Mouse (Mus musculus) hindbrain, embryonic 14.5 days (tissue): Measurements from ENCODE around the gene Ccdc182. TPM values are rescaled to one million over a fixed set of nuclear protein-coding genes. Genes with fewer than 3 reads are reported as not detected.
A peak's percentile ranks its signal among the peaks of the same experiment; 100 is the strongest.

Source experiments
- ATAC-seq: fragments of 200-750 bp; cut with Nextera tagmentation; 2 replicates; pipeline ENCODE4 v1.8.0; 2017; ENCODE audit warnings: moderate number of reproducible peaks, mild to moderate bottlenecking, moderate TSS enrichment, moderate library complexity; ENCODE audit not compliant: low FRiP score
- DNase-seq: peaks from one replicate; pipeline ENCODE4 v3.0.0-alpha.2; 2015; ENCODE audit warnings: low spot score
- H3K27ac ChIP-seq: fragments of 300-500 bp; sonication (generic); 2 replicates; pipeline ENCODE4 v1.5.1; 2014; ENCODE audit warnings: mild to moderate bottlenecking, moderate library complexity
- H3K27me3 ChIP-seq: fragments of 300-500 bp; sonication (generic); 2 replicates; pipeline ENCODE4 v1.6.1; 2014; ENCODE audit warnings: mild to moderate bottlenecking, low read length, mixed read lengths; ENCODE audit not compliant: control insufficient read depth, insufficient read depth
- H3K36me3 ChIP-seq: fragments of 300-500 bp; sonication (generic); replicated peaks from 2 replicates; pipeline ENCODE4 v1.6.1; 2014; ENCODE audit not compliant: control insufficient read depth, insufficient read depth
- H3K4me1 ChIP-seq: fragments of 300-500 bp; sonication (generic); replicated peaks from 2 replicates; pipeline ENCODE4 v1.6.1; 2014; ENCODE audit warnings: antibody characterized with exemption, low read length, mixed read lengths; ENCODE audit not compliant: control insufficient read depth, insufficient read depth
- H3K4me2 ChIP-seq: fragments of 300-500 bp; sonication (generic); replicated peaks from 2 replicates; pipeline ENCODE4 v1.6.1; 2014; ENCODE audit warnings: mild to moderate bottlenecking, moderate library complexity
- H3K4me3 ChIP-seq: fragments of 300-500 bp; sonication (generic); replicated peaks from 2 replicates; pipeline ENCODE4 v1.5.1; 2014; ENCODE audit warnings: mild to moderate bottlenecking, low read length
- H3K9ac ChIP-seq: fragments of 300-500 bp; sonication (generic); 2 replicates; pipeline ENCODE4 v1.6.1; 2014
- H3K9me3 ChIP-seq: fragments of 300-500 bp; sonication (generic); 2 replicates; pipeline ENCODE4 v1.6.1; 2016; ENCODE audit warnings: low read length; ENCODE audit not compliant: control insufficient read depth
- WGBS: fragments of 180-500 bp; shearing (Covaris S2); extraction: QIAGEN DNeasy Blood & Tissue Kit; methylation state at CpG from one replicate; pipeline ENCODE4 v1.1.7; 2014; 5-methylcytosine and 5-hydroxymethylcytosine counted together
- polyA plus RNA-seq: library from polyadenylated mRNA; unstranded; fragments of >200 nt; fragmentation: Nextera tagmentation; extraction: Ambion mirVana; gene quantifications from 2 replicates; pipeline ENCODE4 v1.2.1, GENCODE M21; 2014

Gene Ccdc182
- polyA plus RNA-seq, 1 experiment from 2014 or later: 0.37 TPM

- Histone ChIP-seq H3K27ac (peak overlapping the region; percentile 89), H3K9ac (no peak overlapping the region; the same call in 1 of the 2 replicates), H3K9me3 (no peaks in the 10 kb centered on the region), H3K4me2 (no peak overlapping the region), H3K4me1 (peaks cover 45% of the 10 kb centered on the region), H3K4me3 (no peak overlapping the region), H3K27me3 (no peaks in the 10 kb centered on the region), H3K36me3 (no peaks in the 10 kb centered on the region)
- DNase-seq: peak; percentile 79
- WGBS: 14% methylated on average over 19 of the region's 19 CpGs
- peak; percentile 42; the same call in 1 of the 2 replicates for ATAC-seq
Measured at GRCm38 (mm10) chr11:88276534-88277308, 17.1 kb upstream of the Ccdc182 start.

- WGBS: 25% methylated on average over 4 of the region's 4 CpGs
- peak overlapping the region; percentile 65 for H3K27ac ChIP-seq
- 0 out of 2 replicates have a peak, but pooled peaks cover 4% of the 10 kb centered on the region for H3K9me3 ChIP-seq
- H3K4me3 ChIP-seq: no peak overlapping the region
- no peaks in the 10 kb centered on the region for H3K36me3 ChIP-seq
- no peak overlapping the region for H3K9ac ChIP-seq
- H3K27me3 ChIP-seq: no peaks in the 10 kb centered on the region
- DNase-seq (no peak), ATAC-seq (no peak)
- no peak overlapping the region for H3K4me2 ChIP-seq
- H3K4me1 ChIP-seq: peaks cover 42% of the 10 kb centered on the region
Measured at GRCm38 (mm10) chr11:88279006-88279405, 14.9 kb upstream of the Ccdc182 start.

DNA sequence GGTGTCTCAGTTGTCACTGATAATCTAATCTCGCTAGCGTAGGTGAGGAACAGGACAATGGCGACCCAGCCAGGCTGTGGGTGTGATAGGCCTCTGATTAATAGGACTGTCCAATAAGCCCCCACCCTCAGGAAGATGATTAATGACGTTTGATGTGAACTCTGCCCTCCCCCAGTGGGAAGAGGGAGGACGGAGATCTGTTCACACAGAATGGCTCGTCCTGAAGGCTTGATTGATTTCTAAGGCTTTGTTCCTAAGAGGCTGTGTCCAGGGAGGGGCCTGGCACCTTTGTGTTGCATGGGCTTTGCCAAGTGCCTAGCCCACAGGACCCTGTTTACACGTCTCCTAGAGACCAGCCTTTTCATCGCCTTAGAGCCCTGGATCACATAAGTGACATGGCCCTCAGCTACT is 13.4 kb upstream of the Ccdc182 start:
- peaks cover 28% of the 10 kb centered on the region for H3K4me1 ChIP-seq
- H3K36me3 ChIP-seq: no peaks in the 10 kb centered on the region
- 11% methylated on average over 8 of the region's 8 CpGs for WGBS
- ATAC-seq: peak; percentile 79; the same call in 1 of the 2 replicates
- no peak for DNase-seq
- no peak overlapping the region for H3K4me3 ChIP-seq
- H3K9ac ChIP-seq: no peak overlapping the region
- no peak overlapping the region for H3K4me2 ChIP-seq
- 0 out of 2 replicates have a peak, but pooled peaks cover 4% of the 10 kb centered on the region for H3K9me3 ChIP-seq
- peak overlapping the region; percentile 72 for H3K27ac ChIP-seq
- H3K27me3 ChIP-seq: no peaks in the 10 kb centered on the region

GRCm38 (mm10) chr11:88281428-88282119 is 12.3 kb upstream of the Ccdc182 start:
- 45% methylated on average over 8 of the region's 8 CpGs for WGBS
- Histone ChIP-seq H3K4me3 (no peak overlapping the region), H3K4me1 (peaks cover 16% of the 10 kb centered on the region; the same call in 1 of the 2 replicates), H3K9me3 (0 out of 2 replicates have a peak, but pooled peaks cover 4% of the 10 kb centered on the region), H3K4me2 (no peak overlapping the region), H3K9ac (no peak overlapping the region), H3K36me3 (no peaks in the 10 kb centered on the region), H3K27ac (peak overlapping the region; percentile 72), H3K27me3 (no peaks in the 10 kb centered on the region)
- DNase-seq: no peak
- ATAC-seq: no peak

DNA sequence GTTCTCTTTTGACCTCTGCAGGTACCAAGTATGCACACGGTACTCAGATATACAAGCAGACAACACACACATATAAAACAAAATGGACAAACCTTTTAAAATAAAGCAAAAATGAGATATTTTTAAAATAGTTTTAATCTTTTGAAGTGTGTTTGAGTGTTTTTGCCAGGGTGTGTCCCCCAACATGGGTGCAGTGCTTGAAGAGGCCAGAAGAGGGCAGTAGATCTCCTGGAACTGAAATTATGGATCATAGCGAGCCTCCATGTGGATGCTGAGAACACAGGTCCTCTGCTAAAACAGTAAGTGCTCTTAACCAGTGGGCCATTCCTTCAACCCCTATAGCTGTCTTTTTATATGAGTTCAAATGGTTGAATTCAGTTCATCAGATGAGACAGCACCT is 11.3 kb upstream of the Ccdc182 start:
- no peak overlapping the region for H3K4me3 ChIP-seq
- 0 out of 2 replicates have a peak, but pooled peaks cover 4% of the 10 kb centered on the region for H3K9me3 ChIP-seq
- H3K27ac ChIP-seq: no peak overlapping the region
- DNase-seq (no peak), ATAC-seq (no peak)
- H3K4me1 ChIP-seq: peaks cover 11% of the 10 kb centered on the region; the same call in 1 of the 2 replicates
- H3K27me3 ChIP-seq: no peaks in the 10 kb centered on the region
- no peak overlapping the region for H3K9ac ChIP-seq
- H3K4me2 ChIP-seq: no peak overlapping the region
- WGBS: 98% methylated on average over 2 of the region's 2 CpGs
- H3K36me3 ChIP-seq: no peaks in the 10 kb centered on the region

- peak overlapping the region; percentile 49; the same call in 1 of the 2 replicates for H3K27ac ChIP-seq
- no peak overlapping the region for H3K4me3 ChIP-seq
- no peak for ATAC-seq
- no peak overlapping the region for H3K9ac ChIP-seq
- H3K9me3 ChIP-seq: 0 out of 2 replicates have a peak, but pooled peaks cover 4% of the 10 kb centered on the region
- no peaks in the 10 kb centered on the region for H3K36me3 ChIP-seq
- no peak overlapping the region for H3K4me2 ChIP-seq
- peaks cover 13% of the 10 kb centered on the region; the same call in 1 of the 2 replicates for H3K4me1 ChIP-seq
- no peaks in the 10 kb centered on the region for H3K27me3 ChIP-seq
- DNase-seq: no peak
- WGBS: 48% methylated on average over 8 of the region's 8 CpGs
Measured at GRCm38 (mm10) chr11:88286019-88286418, 7.8 kb upstream of the Ccdc182 start.

- peak overlapping the region; percentile 58 for H3K27ac ChIP-seq
- H3K4me3 ChIP-seq: no peak overlapping the region
- 22% methylated on average over 11 of the region's 11 CpGs for WGBS
- H3K27me3 ChIP-seq: no peaks in the 10 kb centered on the region
- H3K36me3 ChIP-seq: no peaks in the 10 kb centered on the region
- no peaks in the 10 kb centered on the region for H3K9me3 ChIP-seq
- DNase-seq (no peak), ATAC-seq (peak; percentile 70)
- no peak overlapping the region for H3K9ac ChIP-seq
- H3K4me2 ChIP-seq: no peak overlapping the region
- H3K4me1 ChIP-seq: peaks cover 21% of the 10 kb centered on the region; the same call in 1 of the 2 replicates
Measured at GRCm38 (mm10) chr11:88288400-88288799, 5.5 kb upstream of the Ccdc182 start.

GRCm38 (mm10) chr11:88288805-88289340 is 5.0 kb upstream of the Ccdc182 start:
- Histone ChIP-seq H3K4me2 (no peak overlapping the region), H3K27me3 (no peaks in the 10 kb centered on the region), H3K4me1 (peaks cover 26% of the 10 kb centered on the region; the same call in 1 of the 2 replicates), H3K27ac (peak overlapping the region; percentile 58), H3K9ac (no peak overlapping the region), H3K9me3 (no peaks in the 10 kb centered on the region), H3K4me3 (no peak overlapping the region), H3K36me3 (no peaks in the 10 kb centered on the region)
- ATAC-seq: peak; percentile 66
- no peak for DNase-seq
- WGBS: 25% methylated on average over 12 of the region's 12 CpGs

DNA sequence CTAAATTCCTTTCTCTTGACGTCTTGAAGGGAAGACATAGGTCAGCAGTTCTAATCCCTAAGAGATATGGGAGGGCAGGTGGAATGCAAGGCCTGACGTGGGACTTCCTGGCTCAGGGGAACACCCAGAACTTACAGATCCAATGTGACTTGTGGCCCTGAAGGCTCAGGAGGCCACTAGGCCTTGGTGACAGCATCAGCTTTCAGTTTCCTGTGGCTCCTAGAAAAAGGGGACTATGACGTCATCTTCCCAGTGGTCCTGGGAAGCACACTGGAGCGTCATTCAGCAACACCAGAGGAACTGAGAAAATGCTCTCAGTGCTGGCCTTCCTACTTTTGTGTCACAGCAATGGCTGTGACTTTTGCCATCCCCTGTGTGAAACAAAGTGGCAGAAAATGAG is 2.6 kb upstream of the Ccdc182 start:
- Histone ChIP-seq H3K27ac (no peak overlapping the region), H3K4me1 (peaks cover 47% of the 10 kb centered on the region), H3K4me2 (no peak overlapping the region), H3K36me3 (no peaks in the 10 kb centered on the region), H3K9ac (no peak overlapping the region), H3K9me3 (no peaks in the 10 kb centered on the region), H3K27me3 (no peaks in the 10 kb centered on the region), H3K4me3 (no peak overlapping the region)
- DNase-seq: no peak
- WGBS: 65% methylated on average over 4 of the region's 4 CpGs
- no peak for ATAC-seq
